Mouse (Mus musculus) ES-Bruce4 (cell line): ENCODE measurements at regions not wholly inside any gene's neighbourhood (a gene's known extent, or its start where the extent isn't known, plus 50 kb on each side); places are given as distances from the start of the nearest gene placed in this dataset.

ENCODE experiments used
- CTCF ChIP-seq: IDR thresholded peaks from one replicate; pipeline ENCODE4 v1.8.1; 2011; ENCODE audit warnings: low read depth, low read length
- EP300 ChIP-seq: IDR thresholded peaks from 2 replicates; pipeline ENCODE4 v1.6.1; 2011; ENCODE audit warnings: low read depth, low read length; ENCODE audit not compliant: insufficient read depth

GRCm38 (mm10) chr6:117527526-117527925, 313.5 kb upstream of the Zfp637 start:
- no peak for TF ChIP-seq EP300
- no peak for TF ChIP-seq CTCF
